Mouse (Mus musculus) brain, embryonic 14.5 days (tissue): ENCODE data around the gene Zranb2.

Source experiments
- CTCF ChIP-seq: fragments of 200-500 bp; IDR thresholded peaks from 2 replicates; pipeline ENCODE4 v1.5.1; 2012; ENCODE audit warnings: inconsistent platforms, mild to moderate bottlenecking, moderate library complexity, borderline replicate concordance; ENCODE audit not compliant: insufficient read depth, insufficient read length; ENCODE audit errors: extremely low read depth
- POLR2A ChIP-seq: fragments of 200-500 bp; IDR thresholded peaks from 2 replicates; pipeline ENCODE4 v1.6.1; 2012; ENCODE audit warnings: mild to moderate bottlenecking, inconsistent platforms, borderline replicate concordance; ENCODE audit not compliant: poor library complexity, insufficient read depth, insufficient read length, severe bottlenecking; ENCODE audit errors: extremely low read depth

GRCm38 (mm10) chr3:157581755-157582154 lies 47.8 kb downstream of the Zranb2 start:
- TF ChIP-seq POLR2A (no peak), CTCF (no peak)
